In the genomic region with DNA sequence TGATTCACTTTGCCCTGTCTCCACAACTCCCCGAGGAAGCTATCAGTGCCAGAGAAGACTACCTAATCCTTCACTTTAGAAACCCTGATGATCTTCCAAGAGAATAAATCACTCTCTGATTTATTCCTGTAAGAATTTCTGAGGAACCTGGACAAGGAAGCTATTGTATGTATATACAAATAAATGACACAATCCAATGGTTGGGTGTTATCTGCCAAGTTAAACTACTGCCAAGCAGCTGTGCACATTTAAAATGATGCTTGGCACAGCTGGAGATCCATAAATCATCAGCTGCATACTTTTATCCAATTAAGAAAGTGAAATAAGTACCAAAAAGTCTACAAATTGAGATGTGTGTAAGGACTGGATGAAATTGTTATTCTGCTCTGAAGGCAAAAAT, we compare ENCODE assay signal across 27 mouse cellular contexts. TPM values are rescaled to one million over a fixed set of nuclear protein-coding genes. Genes with fewer than 3 reads are reported as not detected.
A peak's percentile ranks its signal among the peaks of the same experiment; 100 is the strongest.
DNase-seq lines count a peak whose midpoint lies in the region; ATAC-seq and TF ChIP-seq lines count a peak whose summit lies in the region.
"Had no signal": no experiment of that assay in that cellular context is flagged by ENCODE, and none has a peak within 500 bp of the region (broad histone marks: within the 10 kb centered on the region; RNA-seq: fewer than 3 reads in every experiment).

No protein-coding gene starts in this region.

- H3K4me2 ChIP-seq in heart, embryonic 12.5 days: peak overlapping the region; percentile 39
- H3K4me2 ChIP-seq in limb, embryonic 14.5 days (replicated peaks; ENCODE audit: low read depth, low read length, severe bottlenecking): no peak overlapping the region
- peak overlapping the region; percentile 65 for H3K4me2 ChIP-seq in myocyte (ENCODE audit: low read depth)
- H3K4me2 ChIP-seq: hindbrain, embryonic 12.5 days; kidney, embryonic 15.5 days; limb, embryonic 12.5 days; liver, embryonic 12.5 days; midbrain, embryonic 15.5 days; neural tube, embryonic 13.5 days had no signal

- H3ac ChIP-seq in myocyte (ENCODE audit: control insufficient read depth, insufficient read length): no peak overlapping the region

- H3K27ac ChIP-seq in heart, embryonic 12.5 days (ENCODE audit: poor library complexity, severe bottlenecking): peak overlapping the region; percentile 95
- no peak overlapping the region for H3K27ac ChIP-seq in limb, embryonic 14.5 days (replicated peaks; ENCODE audit: low read depth, low read length)
- no peak overlapping the region for H3K27ac ChIP-seq in limb, embryonic 10.5 days
- H3K27ac ChIP-seq: forebrain, embryonic 10.5 days; hindbrain, embryonic 12.5 days; kidney, embryonic 15.5 days; limb, embryonic 12.5 days; liver, embryonic 12.5 days; midbrain, embryonic 15.5 days; neural tube, embryonic 13.5 days had no signal

- no peak for ATAC-seq in heart, embryonic 12.5 days (ENCODE audit: insufficient number of reproducible peaks, low FRiP score)
- 0 out of 2 replicates have a peak, but pooled peaks have one; percentile 19 for ATAC-seq in limb, embryonic 14.5 days (ENCODE audit: low FRiP score, low read depth)
- ATAC-seq: forebrain, postnatal 0 days; liver, embryonic 12.5 days had no signal

- H3K36me3 ChIP-seq in heart, embryonic 12.5 days: no peaks in the 10 kb centered on the region
- no peaks in the 10 kb centered on the region for H3K36me3 ChIP-seq in limb, embryonic 14.5 days (ENCODE audit: control insufficient read depth, insufficient read depth, low read length)
- H3K36me3 ChIP-seq in limb, embryonic 10.5 days: no peaks in the 10 kb centered on the region
- no peaks in the 10 kb centered on the region for H3K36me3 ChIP-seq in myocyte (ENCODE audit: control insufficient read depth, insufficient read depth)
- H3K36me3 ChIP-seq: forebrain, embryonic 10.5 days; hindbrain, embryonic 12.5 days; kidney, embryonic 15.5 days; limb, embryonic 12.5 days; liver, embryonic 12.5 days; midbrain, embryonic 15.5 days; neural tube, embryonic 13.5 days had no signal

- DNase-seq in heart, adult 9 months (ENCODE audit: low spot score in 2 of 2): no peak
- DNase-seq in limb, embryonic 14.5 days (ENCODE audit: low spot score): peak; percentile 43
- no peak for DNase-seq in limb, embryonic 10.5 days (ENCODE audit: low spot score)
- peak; percentile 83 for DNase-seq in NIH3T3 (ENCODE audit: low read depth)
- DNase-seq in gastrocnemius, postnatal 25 days: no peak
- DNase-seq: adrenal gland, postnatal 36 days; cerebellum, adult 9-10 months; forebrain, postnatal 0 days; gastrocnemius, postnatal 36 days; kidney, adult 11 months; kidney, postnatal 36 days; layer of hippocampus, postnatal 36 days; lung, adult 18-20 months; lung, postnatal 10 days; right cerebral cortex, adult 18-20 months; right cerebral cortex, postnatal 4 days; thymus, adult 18-20 months; thymus, postnatal 36 days had no signal

- no peaks in the 10 kb centered on the region for H3K79me2 ChIP-seq in myocyte (ENCODE audit: control insufficient read depth, insufficient read depth)

- H3K4me1 ChIP-seq in heart, embryonic 12.5 days (replicated peaks): peaks cover 51% of the 10 kb centered on the region
- H3K4me1 ChIP-seq in limb, embryonic 14.5 days (ENCODE audit: control insufficient read depth, insufficient read depth, low read length): peaks cover 22% of the 10 kb centered on the region
- H3K4me1 ChIP-seq in limb, embryonic 10.5 days: peaks cover 44% of the 10 kb centered on the region
- H3K4me1 ChIP-seq: liver, embryonic 12.5 days; midbrain, embryonic 15.5 days had no signal

- H3K27me3 ChIP-seq in heart, embryonic 12.5 days (replicated peaks): no peaks in the 10 kb centered on the region
- H3K27me3 ChIP-seq in limb, embryonic 14.5 days (ENCODE audit: control insufficient read depth, insufficient read depth, low read length): no peaks in the 10 kb centered on the region
- H3K27me3 ChIP-seq in limb, embryonic 10.5 days (ENCODE audit: low read depth, poor library complexity, severe bottlenecking): no peaks in the 10 kb centered on the region
- no peaks in the 10 kb centered on the region for H3K27me3 ChIP-seq in myocyte (ENCODE audit: control insufficient read depth, insufficient read depth, insufficient read length)
- H3K27me3 ChIP-seq: kidney, embryonic 15.5 days; limb, embryonic 12.5 days; liver, embryonic 12.5 days; midbrain, embryonic 15.5 days had no signal

- no peak overlapping the region for H3K9ac ChIP-seq in heart, embryonic 12.5 days
- H3K9ac ChIP-seq in limb, embryonic 14.5 days (ENCODE audit: low read depth, low read length, severe bottlenecking): no peak overlapping the region
- H3K9ac ChIP-seq: forebrain, postnatal 0 days; hindbrain, embryonic 12.5 days; kidney, embryonic 15.5 days; limb, embryonic 12.5 days; liver, embryonic 12.5 days; midbrain, embryonic 15.5 days; neural tube, embryonic 13.5 days had no signal

- H3K9me3 ChIP-seq in heart, embryonic 12.5 days (replicated peaks): no peaks in the 10 kb centered on the region
- H3K9me3 ChIP-seq in limb, embryonic 14.5 days (ENCODE audit: control insufficient read depth, low read length): no peaks in the 10 kb centered on the region
- H3K9me3 ChIP-seq in limb, embryonic 10.5 days (replicated peaks): no peaks in the 10 kb centered on the region
- H3K9me3 ChIP-seq: forebrain, embryonic 10.5 days; hindbrain, embryonic 12.5 days; kidney, embryonic 15.5 days; limb, embryonic 12.5 days; liver, embryonic 12.5 days; midbrain, embryonic 15.5 days; neural tube, embryonic 13.5 days had no signal

- WGBS in heart, embryonic 12.5 days: 22% methylated on average over 1 of the region's 1 CpGs
- WGBS in limb, embryonic 14.5 days: 60% methylated on average over 1 of the region's 1 CpGs
- 69% methylated on average over 1 of the region's 1 CpGs for WGBS in limb, embryonic 10.5 days

- no peak for TF ChIP-seq POLR2A in limb, embryonic 14.5 days (IDR thresholded peaks at IDR 0.05; ENCODE audit: borderline replicate concordance, extremely low read depth, insufficient read depth, insufficient read length)
- TF ChIP-seq POLR2A in myocyte (IDR thresholded peaks at IDR 0.05; ENCODE audit: insufficient read length, low read depth): no peak

- H3K4me3 ChIP-seq in heart, embryonic 12.5 days: no peak overlapping the region
- no peak overlapping the region for H3K4me3 ChIP-seq in limb, embryonic 14.5 days (replicated peaks; ENCODE audit: low read length)
- no peak overlapping the region for H3K4me3 ChIP-seq in limb, embryonic 10.5 days
- H3K4me3 ChIP-seq in myocyte: no peak overlapping the region
- H3K4me3 ChIP-seq: forebrain, embryonic 10.5 days; hindbrain, embryonic 12.5 days; kidney, embryonic 15.5 days; limb, embryonic 12.5 days; liver, embryonic 12.5 days; midbrain, embryonic 15.5 days; neural tube, embryonic 13.5 days had no signal

TF ChIP-seq in myocyte, 11 proteins besides CTCF, POLR2A, EP300 and RAD21:
- TF ChIP-seq USF1 (IDR thresholded peaks at IDR 0.05; ENCODE audit: low read depth) (no peak), TCF3 (IDR thresholded peaks at IDR 0.05; ENCODE audit: insufficient read length, low read depth) (no peak), TCF12 (IDR thresholded peaks at IDR 0.05; ENCODE audit: insufficient read depth, poor library complexity, severe bottlenecking) (peak; percentile 44), POLR2AphosphoS2 (IDR thresholded peaks at IDR 0.05; ENCODE audit: insufficient read length, low read depth) (no peak), MYOG (IDR thresholded peaks at IDR 0.05; ENCODE audit: control insufficient read depth in 1 of 3, insufficient read depth in 1 of 3, insufficient read length in 2 of 3, low read depth in 2 of 3) (no peak), MYOD1 (IDR thresholded peaks at IDR 0.05; ENCODE audit: control insufficient read depth in 1 of 3, insufficient read length in 2 of 3, low read depth in 2 of 3) (peak in 2 of 3 experiments; percentile 34 to 72), CEBPB (IDR thresholded peaks at IDR 0.05; ENCODE audit: insufficient read depth, poor library complexity, severe bottlenecking) (peak; percentile 50), E2F4 (IDR thresholded peaks at IDR 0.05; ENCODE audit: insufficient read depth) (no peak), REST (IDR thresholded peaks at IDR 0.05; ENCODE audit: insufficient read depth, insufficient read length) (no peak)

RNA-seq across cellular contexts. Expression of a gene that starts 54.1 kb away (rescaled TPM):
- polyA plus RNA-seq in heart, embryonic 12.5 days (2016; fragmentation: Nextera tagmentation; extraction: Ambion mirVana): 0.58 and 1.6 TPM in 2 replicates
- polyA plus RNA-seq in limb, embryonic 14.5 days (2012; rRNA removed): 38.9 and 39.5 TPM in 2 replicates
- 23.7 and 24.1 TPM in 2 replicates for polyA plus RNA-seq in limb, embryonic 14.5 days (2014; fragmentation: Nextera tagmentation; extraction: Ambion mirVana)
- not detected in 2 replicates for polyA plus RNA-seq in limb, embryonic 10.5 days (2016; fragmentation: Nextera tagmentation; extraction: Ambion mirVana)
- not detected for polyA plus RNA-seq in myocyte (2012; fragmentation: generic; extraction: Trizol)
- total RNA-seq in gastrocnemius, postnatal 25 days (2021): not detected
- total RNA-seq: gastrocnemius, postnatal 36 days had no signal
- polyA plus RNA-seq: forebrain, embryonic 10.5 days had no signal

Comparison
In these comparisons a context has a peak if more than half of its experiments do, and no peak if none do; other contexts are left out.
1. DNase-seq: peak in limb, embryonic 14.5 days (single experiment) and NIH3T3 (single experiment); none in heart, adult 9 months (0 of 2), limb, embryonic 10.5 days (single experiment) and gastrocnemius, postnatal 25 days (single experiment).